Mouse (Mus musculus) limb, embryonic 14.5 days (tissue): Measurements from ENCODE around the gene Tmem91. TPM values are rescaled to one million over a fixed set of nuclear protein-coding genes. Genes with fewer than 3 reads are reported as not detected.
A peak's percentile ranks its signal among the peaks of the same experiment; 100 is the strongest.

ENCODE experiments used
- ATAC-seq: fragments of 200-750 bp; cut with Nextera tagmentation; 2 replicates; pipeline ENCODE4 v1.8.0; 2017; ENCODE audit warnings: low read depth, moderate number of reproducible peaks, moderate TSS enrichment; ENCODE audit not compliant: low FRiP score
- DNase-seq: peaks from one replicate; pipeline ENCODE4 v3.0.0-alpha.2; 2015; ENCODE audit warnings: low spot score
- H3K27ac ChIP-seq: fragments of 300-500 bp; sonication (generic); replicated peaks from 2 replicates; pipeline ENCODE4 v1.5.1; 2014; ENCODE audit warnings: low read depth, mild to moderate bottlenecking, low read length, moderate library complexity, mixed read lengths
- H3K27me3 ChIP-seq: fragments of 300-500 bp; sonication (generic); 2 replicates; pipeline ENCODE4 v1.6.1; 2014; ENCODE audit warnings: low read length, mixed read lengths; ENCODE audit not compliant: control insufficient read depth, insufficient read depth
- H3K36me3 ChIP-seq: fragments of 300-500 bp; sonication (generic); 2 replicates; pipeline ENCODE4 v1.6.1; 2014; ENCODE audit warnings: mild to moderate bottlenecking, low read length, moderate library complexity, mixed read lengths; ENCODE audit not compliant: control insufficient read depth, insufficient read depth
- H3K4me1 ChIP-seq: fragments of 300-500 bp; sonication (generic); 2 replicates; pipeline ENCODE4 v1.6.1; 2014; ENCODE audit warnings: antibody characterized with exemption, low read length, mixed read lengths; ENCODE audit not compliant: control insufficient read depth, insufficient read depth
- H3K4me2 ChIP-seq: fragments of 300-500 bp; sonication (generic); replicated peaks from 2 replicates; pipeline ENCODE4 v1.6.1; 2014; ENCODE audit warnings: low read depth, mild to moderate bottlenecking, low read length, moderate library complexity; ENCODE audit not compliant: severe bottlenecking
- H3K4me3 ChIP-seq: fragments of 300-500 bp; sonication (generic); replicated peaks from 2 replicates; pipeline ENCODE4 v1.5.1; 2014; ENCODE audit warnings: low read length
- H3K9ac ChIP-seq: fragments of 300-500 bp; sonication (generic); 2 replicates; pipeline ENCODE4 v1.6.1; 2014; ENCODE audit warnings: mild to moderate bottlenecking, low read depth, low read length, moderate library complexity; ENCODE audit not compliant: severe bottlenecking
- H3K9me3 ChIP-seq: fragments of 300-500 bp; sonication (generic); 2 replicates; pipeline ENCODE4 v1.6.1; 2016; ENCODE audit warnings: low read length; ENCODE audit not compliant: control insufficient read depth
- POLR2A ChIP-seq: fragments of 200-500 bp; IDR thresholded peaks from 2 replicates; pipeline ENCODE4 v1.8.0; 2012; ENCODE audit warnings: inconsistent platforms, mild to moderate bottlenecking, moderate library complexity, borderline replicate concordance; ENCODE audit not compliant: insufficient read depth, insufficient read length; ENCODE audit errors: extremely low read depth
- WGBS: fragments of 180-500 bp; shearing (Covaris S2); extraction: QIAGEN DNeasy Blood & Tissue Kit; methylation state at CpG from one replicate; pipeline ENCODE4 v1.1.7; 2014; 5-methylcytosine and 5-hydroxymethylcytosine counted together
- polyA plus RNA-seq, 2 experiments: library from polyadenylated mRNA; depleted of rRNA in 1 of 2; stranded (reverse) in 1 of 2; unstranded in 1 of 2; fragments of >200 nt; fragmentation: Nextera tagmentation in 1 of 2; extraction: Ambion mirVana in 1 of 2; gene quantifications; 2 replicates each; pipeline versions ENCODE4 v1.2.1 to v1.2.3; 2012 to 2014

Tmem91 gene
- polyA plus RNA-seq, 2 experiments = 1.7 to 3.2 TPM

GRCm38 (mm10) chr7:25620101-25620500, 54.9 kb downstream of the Tmem91 start:
- ATAC-seq = no peak

GRCm38 (mm10) chr7:25619722-25619991, 55.3 kb downstream of the Tmem91 start:
- DNase-seq (no peak), ATAC-seq (no peak)
- H3K4me3 ChIP-seq = peak overlapping the region; percentile 68
- peaks cover 26% of the 10 kb centered on the region for H3K36me3 ChIP-seq
- H3K4me2 ChIP-seq = peak overlapping the region; percentile 67
- no peak overlapping the region for H3K27ac ChIP-seq
- H3K4me1 ChIP-seq = 0 out of 2 replicates have a peak, but pooled peaks cover 5% of the 10 kb centered on the region
- H3K9me3 ChIP-seq = no peaks in the 10 kb centered on the region
- no peak for TF ChIP-seq POLR2A
- 12% methylated on average over 5 of the region's 5 CpGs for WGBS
- H3K9ac ChIP-seq = peak overlapping the region; percentile 62
- H3K27me3 ChIP-seq = no peaks in the 10 kb centered on the region

More at GRCm38 (mm10) chr7:25620101-25620500, 54.9 kb downstream of the Tmem91 start:
- 0 out of 2 replicates have a peak, but pooled peaks cover 5% of the 10 kb centered on the region for H3K4me1 ChIP-seq
- H3K27ac ChIP-seq = no peak overlapping the region
- no peaks in the 10 kb centered on the region for H3K9me3 ChIP-seq
- 94% methylated on average over 5 of the region's 5 CpGs for WGBS
- no peak overlapping the region for H3K9ac ChIP-seq
- H3K4me2 ChIP-seq = peak overlapping the region; percentile 67
- no peak for TF ChIP-seq POLR2A
- H3K27me3 ChIP-seq = no peaks in the 10 kb centered on the region
- peaks cover 30% of the 10 kb centered on the region for H3K36me3 ChIP-seq
- no peak for DNase-seq
- peak overlapping the region; percentile 68 for H3K4me3 ChIP-seq

Other genes with a start within 250 kb of the Tmem91 start
- gene Ceacam1, start 197.6 kb downstream of the Tmem91 start, polyA plus RNA-seq (2012; rRNA removed) = 1.3 and 1.4 TPM in 2 replicates
- gene Ceacam1, start 197.6 kb downstream of the Tmem91 start, polyA plus RNA-seq (2014; fragmentation: Nextera tagmentation; extraction: Ambion mirVana) = 0.93 and 1.3 TPM in 2 replicates
- 0.03 TPM in 1 of 2 replicates, not detected in the other for gene Ceacam2, start 135.3 kb downstream of the Tmem91 start, polyA plus RNA-seq (2012; rRNA removed)
- not detected in 2 replicates for gene Ceacam2, start 135.3 kb downstream of the Tmem91 start, polyA plus RNA-seq (2014; fragmentation: Nextera tagmentation; extraction: Ambion mirVana)
- gene Erich4, start 59.3 kb downstream of the Tmem91 start, polyA plus RNA-seq (2012; rRNA removed) = not detected in 2 replicates
- not detected in 2 replicates for gene Erich4, start 59.3 kb downstream of the Tmem91 start, polyA plus RNA-seq (2014; fragmentation: Nextera tagmentation; extraction: Ambion mirVana)
- gene Dmac2, start 55.8 kb downstream of the Tmem91 start, polyA plus RNA-seq (2012; rRNA removed) = 39.7 and 47.9 TPM in 2 replicates
- 32.7 and 34.0 TPM in 2 replicates for gene Dmac2, start 55.8 kb downstream of the Tmem91 start, polyA plus RNA-seq (2014; fragmentation: Nextera tagmentation; extraction: Ambion mirVana)
- gene B3gnt8, start 48.5 kb downstream of the Tmem91 start, polyA plus RNA-seq (2012; rRNA removed) = 6.2 and 7.3 TPM in 2 replicates
- 3.4 and 5.1 TPM in 2 replicates for gene B3gnt8, start 48.5 kb downstream of the Tmem91 start, polyA plus RNA-seq (2014; fragmentation: Nextera tagmentation; extraction: Ambion mirVana)
- 67.0 and 91.1 TPM in 2 replicates for gene Bckdha, start 16.2 kb downstream of the Tmem91 start, polyA plus RNA-seq (2012; rRNA removed)
- gene Bckdha, start 16.2 kb downstream of the Tmem91 start, polyA plus RNA-seq (2014; fragmentation: Nextera tagmentation; extraction: Ambion mirVana) = 54.2 and 59.8 TPM in 2 replicates
- gene Exosc5, start 16.0 kb downstream of the Tmem91 start, polyA plus RNA-seq (2012; rRNA removed) = 64.9 and 77.1 TPM in 2 replicates
- gene Exosc5, start 16.0 kb downstream of the Tmem91 start, polyA plus RNA-seq (2014; fragmentation: Nextera tagmentation; extraction: Ambion mirVana) = 63.0 and 71.2 TPM in 2 replicates
- 28.1 and 39.7 TPM in 2 replicates for gene B9d2, start 5.6 kb upstream of the Tmem91 start, polyA plus RNA-seq (2012; rRNA removed)
- gene B9d2, start 5.6 kb upstream of the Tmem91 start, polyA plus RNA-seq (2014; fragmentation: Nextera tagmentation; extraction: Ambion mirVana) = 25.1 and 29.2 TPM in 2 replicates
- 16.8 and 19.1 TPM in 2 replicates for gene Tgfb1, start 11.8 kb upstream of the Tmem91 start, polyA plus RNA-seq (2012; rRNA removed)
- gene Tgfb1, start 11.8 kb upstream of the Tmem91 start, polyA plus RNA-seq (2014; fragmentation: Nextera tagmentation; extraction: Ambion mirVana) = 2.5 and 3.6 TPM in 2 replicates
- 64.5 and 84.8 TPM in 2 replicates for gene Ccdc97, start 43.9 kb upstream of the Tmem91 start, polyA plus RNA-seq (2012; rRNA removed)
- gene Ccdc97, start 43.9 kb upstream of the Tmem91 start, polyA plus RNA-seq (2014; fragmentation: Nextera tagmentation; extraction: Ambion mirVana) = 28.4 and 32.0 TPM in 2 replicates
- 66.8 and 73.4 TPM in 2 replicates for gene Hnrnpul1, start 79.6 kb upstream of the Tmem91 start, polyA plus RNA-seq (2012; rRNA removed)
- 77.1 and 80.7 TPM in 2 replicates for gene Hnrnpul1, start 79.6 kb upstream of the Tmem91 start, polyA plus RNA-seq (2014; fragmentation: Nextera tagmentation; extraction: Ambion mirVana)
- gene Axl, start 113.5 kb upstream of the Tmem91 start, polyA plus RNA-seq (2012; rRNA removed) = 80.2 and 94.4 TPM in 2 replicates
- gene Axl, start 113.5 kb upstream of the Tmem91 start, polyA plus RNA-seq (2014; fragmentation: Nextera tagmentation; extraction: Ambion mirVana) = 111 and 132 TPM in 2 replicates
- 2.6 and 3.3 TPM in 2 replicates for gene Cyp2s1, start 141.7 kb upstream of the Tmem91 start, polyA plus RNA-seq (2012; rRNA removed)
- 1.6 and 2.0 TPM in 2 replicates for gene Cyp2s1, start 141.7 kb upstream of the Tmem91 start, polyA plus RNA-seq (2014; fragmentation: Nextera tagmentation; extraction: Ambion mirVana)
- gene Cyp2b10, start 222.5 kb upstream of the Tmem91 start, polyA plus RNA-seq (2012; rRNA removed) = not detected in 2 replicates
- gene Cyp2b10, start 222.5 kb upstream of the Tmem91 start, polyA plus RNA-seq (2014; fragmentation: Nextera tagmentation; extraction: Ambion mirVana) = not detected in 2 replicates